26 mouse cellular contexts compared by ENCODE assay signal in genomic region chr9:96577674-96578073, GRCm38 (mm10). TPM values are rescaled to one million over a fixed set of nuclear protein-coding genes. Genes with fewer than 3 reads are reported as not detected.
A peak's percentile ranks its signal among the peaks of the same experiment; 100 is the strongest.
DNase-seq lines count a peak whose midpoint lies in the region; ATAC-seq and TF ChIP-seq lines count a peak whose summit lies in the region.
"Had no signal": no experiment of that assay in that cellular context is flagged by ENCODE, and none has a peak within 500 bp of the region (broad histone marks: within the 10 kb centered on the region; RNA-seq: fewer than 3 reads in every experiment).

No protein-coding gene starts in this region.

- peak; percentile 19 for DNase-seq in thymus, postnatal 0 days (ENCODE audit: low spot score)
- DNase-seq in thymus, adult 2 months = no peak
- peak; percentile 41 for DNase-seq in limb, embryonic 11.5 days (ENCODE audit: low spot score)
- DNase-seq in splenic B cell, adult 2 months (ENCODE audit: low read depth, low spot score) = peak; percentile 47
- no peak for DNase-seq in midbrain, embryonic 10.5 days (ENCODE audit: low spot score)
- DNase-seq in thymus, postnatal 10 days (ENCODE audit: low spot score in 2 of 2) = no peak
- no peak for DNase-seq in natural killer cell, adult 2 months (ENCODE audit: low spot score in 2 of 2)
- DNase-seq: adrenal gland, postnatal 25 days; cerebellum, adult 2 months; gastrocnemius, postnatal 10 days; kidney, postnatal 25 days; layer of hippocampus, adult 9-11 months; right cerebral cortex, adult 18-20 months had no signal

- H3K4me1 ChIP-seq in thymus, adult 2 months (replicated peaks; ENCODE audit: control insufficient read depth, insufficient read depth, low read length) = peaks cover 4% of the 10 kb centered on the region
- no peaks in the 10 kb centered on the region; the same call in 1 of the 2 replicates for H3K4me1 ChIP-seq in embryonic facial prominence, embryonic 12.5 days
- H3K4me1 ChIP-seq in limb, embryonic 11.5 days (ENCODE audit: control insufficient read depth, insufficient read depth, low read length) = peaks cover 4% of the 10 kb centered on the region; the same call in 1 of the 2 replicates
- H3K4me1 ChIP-seq in midbrain, embryonic 10.5 days = no peaks in the 10 kb centered on the region
- H3K4me1 ChIP-seq: embryonic facial prominence, embryonic 15.5 days; forebrain, embryonic 10.5 days; hindbrain, embryonic 12.5 days; liver, embryonic 12.5 days; lung, embryonic 15.5 days; midbrain, embryonic 15.5 days had no signal

- H3K27ac ChIP-seq in thymus, adult 2 months (ENCODE audit: control insufficient read depth, insufficient read depth, low read length) = no peak overlapping the region
- no peak overlapping the region for H3K27ac ChIP-seq in embryonic facial prominence, embryonic 12.5 days
- H3K27ac ChIP-seq in limb, embryonic 11.5 days (replicated peaks; ENCODE audit: low read depth, low read length) = no peak overlapping the region; the same call in 1 of the 2 replicates
- H3K27ac ChIP-seq in midbrain, embryonic 10.5 days (replicated peaks) = no peak overlapping the region
- H3K27ac ChIP-seq: embryonic facial prominence, embryonic 15.5 days; forebrain, embryonic 10.5 days; hindbrain, embryonic 12.5 days; liver, embryonic 12.5 days; lung, embryonic 15.5 days; midbrain, embryonic 15.5 days; stomach, postnatal 0 days had no signal

- H3K27me3 ChIP-seq in thymus, adult 2 months (ENCODE audit: control insufficient read depth, insufficient read depth, low read length) = no peaks in the 10 kb centered on the region
- no peaks in the 10 kb centered on the region for H3K27me3 ChIP-seq in embryonic facial prominence, embryonic 12.5 days
- no peaks in the 10 kb centered on the region for H3K27me3 ChIP-seq in limb, embryonic 11.5 days (ENCODE audit: control insufficient read depth, insufficient read depth, low read length)
- no peaks in the 10 kb centered on the region for H3K27me3 ChIP-seq in splenic B cell, adult 2 months (ENCODE audit: control insufficient read depth, insufficient read depth, low read length, poor library complexity, severe bottlenecking)
- no peaks in the 10 kb centered on the region for H3K27me3 ChIP-seq in midbrain, embryonic 10.5 days (ENCODE audit: low read depth, poor library complexity, severe bottlenecking)
- H3K27me3 ChIP-seq: embryonic facial prominence, embryonic 15.5 days; hindbrain, embryonic 12.5 days; liver, embryonic 12.5 days; lung, embryonic 15.5 days; midbrain, embryonic 15.5 days; Patski had no signal

- ATAC-seq in embryonic facial prominence, embryonic 12.5 days (ENCODE audit: insufficient number of reproducible peaks, insufficient read depth, low FRiP score, low TSS enrichment) = 0 out of 2 replicates have a peak, but pooled peaks have one; percentile 41
- ATAC-seq in limb, embryonic 11.5 days (ENCODE audit: insufficient number of reproducible peaks, low FRiP score, low TSS enrichment, low read depth) = peak; percentile 47; the same call in 1 of the 2 replicates
- ATAC-seq: activated CD4-positive, CD25-positive, alpha-beta regulatory T cell, adult 4 months; intestine, embryonic 16.5 days; liver, embryonic 12.5 days; midbrain, embryonic 15.5 days; Patski had no signal

- 44% methylated on average over 6 of the region's 6 CpGs for WGBS in thymus, adult 2 months
- WGBS in embryonic facial prominence, embryonic 12.5 days = 54% methylated on average over 6 of the region's 6 CpGs
- WGBS in limb, embryonic 11.5 days = 32% methylated on average over 6 of the region's 6 CpGs
- 88% methylated on average over 6 of the region's 6 CpGs for WGBS in midbrain, embryonic 10.5 days

- H3K4me3 ChIP-seq in thymus, adult 2 months (ENCODE audit: control insufficient read depth, insufficient read depth, low read length) = no peak overlapping the region
- H3K4me3 ChIP-seq in embryonic facial prominence, embryonic 12.5 days = no peak overlapping the region
- H3K4me3 ChIP-seq in limb, embryonic 11.5 days (ENCODE audit: low read depth, low read length) = no peak overlapping the region
- no peak overlapping the region for H3K4me3 ChIP-seq in midbrain, embryonic 10.5 days
- H3K4me3 ChIP-seq: embryonic facial prominence, embryonic 15.5 days; forebrain, embryonic 10.5 days; hindbrain, embryonic 12.5 days; liver, embryonic 12.5 days; lung, embryonic 15.5 days; midbrain, embryonic 15.5 days had no signal

- H3K9ac ChIP-seq in embryonic facial prominence, embryonic 12.5 days = no peak overlapping the region
- no peak overlapping the region for H3K9ac ChIP-seq in limb, embryonic 11.5 days (ENCODE audit: low read length)
- H3K9ac ChIP-seq: embryonic facial prominence, embryonic 15.5 days; hindbrain, embryonic 12.5 days; liver, embryonic 12.5 days; lung, embryonic 15.5 days; midbrain, embryonic 15.5 days had no signal

- no peaks in the 10 kb centered on the region for H3K9me3 ChIP-seq in embryonic facial prominence, embryonic 12.5 days
- no peaks in the 10 kb centered on the region for H3K9me3 ChIP-seq in limb, embryonic 11.5 days (ENCODE audit: control insufficient read depth, low read length)
- H3K9me3 ChIP-seq in midbrain, embryonic 10.5 days (replicated peaks) = no peaks in the 10 kb centered on the region
- H3K9me3 ChIP-seq: embryonic facial prominence, embryonic 15.5 days; forebrain, embryonic 10.5 days; hindbrain, embryonic 12.5 days; liver, embryonic 12.5 days; lung, embryonic 15.5 days; midbrain, embryonic 15.5 days had no signal

- H3K4me2 ChIP-seq in embryonic facial prominence, embryonic 12.5 days (replicated peaks) = no peak overlapping the region
- no peak overlapping the region for H3K4me2 ChIP-seq in limb, embryonic 11.5 days (ENCODE audit: low read depth, severe bottlenecking)
- H3K4me2 ChIP-seq: embryonic facial prominence, embryonic 15.5 days; hindbrain, embryonic 12.5 days; liver, embryonic 12.5 days; lung, embryonic 15.5 days; midbrain, embryonic 15.5 days had no signal

- TF ChIP-seq POLR2A in thymus, adult 2 months (IDR thresholded peaks at IDR 0.05; ENCODE audit: control insufficient read depth, extremely low read depth, insufficient read depth, low read length, poor library complexity) = no peak

- peaks cover 18% of the 10 kb centered on the region for H3K36me3 ChIP-seq in thymus, adult 2 months (ENCODE audit: control insufficient read depth, insufficient read depth, low read length)
- H3K36me3 ChIP-seq in embryonic facial prominence, embryonic 12.5 days = no peaks in the 10 kb centered on the region
- H3K36me3 ChIP-seq in limb, embryonic 11.5 days (ENCODE audit: control insufficient read depth, insufficient read depth, low read length) = no peaks in the 10 kb centered on the region
- H3K36me3 ChIP-seq in splenic B cell, adult 2 months (ENCODE audit: control insufficient read depth, insufficient read depth, low read length, poor library complexity, severe bottlenecking) = peaks cover 16% of the 10 kb centered on the region
- H3K36me3 ChIP-seq in midbrain, embryonic 10.5 days = no peaks in the 10 kb centered on the region; the same call in 1 of the 2 replicates
- H3K36me3 ChIP-seq: liver, embryonic 12.5 days; midbrain, embryonic 15.5 days had no signal

- TF ChIP-seq CTCF in thymus, adult 2 months (IDR thresholded peaks at IDR 0.05; ENCODE audit: borderline replicate concordance, control insufficient read depth, extremely low read depth, insufficient read depth, low read length, poor library complexity) = no peak

RNA-seq across cellular contexts. Expression of gene Gm28729, which starts 52.6 kb away (rescaled TPM):
- 0.17 TPM in 1 of 2 replicates, not detected in the other for polyA plus RNA-seq in thymus, postnatal 0 days (2015; fragmentation: Nextera tagmentation; extraction: Ambion mirVana)
- 0.04 and 0.08 TPM in 2 replicates for polyA plus RNA-seq in thymus, adult 2 months (2012; rRNA removed)
- not detected in 2 replicates for polyA plus RNA-seq in embryonic facial prominence, embryonic 12.5 days (2016; fragmentation: Nextera tagmentation; extraction: Ambion mirVana)
- polyA plus RNA-seq in limb, embryonic 11.5 days (2014; fragmentation: Nextera tagmentation; extraction: Ambion mirVana) = not detected in 2 replicates
- not detected in 2 replicates for polyA plus RNA-seq in midbrain, embryonic 10.5 days (2016; fragmentation: Nextera tagmentation; extraction: Ambion mirVana)
- polyA plus RNA-seq: activated CD4-positive, CD25-positive, alpha-beta regulatory T cell, adult 4 months; forebrain, embryonic 10.5 days; heart, embryonic 16.5 days; intestine, embryonic 16.5 days; liver, embryonic 12.5 days; Patski; small intestine, adult 2 months; stomach, postnatal 0 days had no signal

RNA-seq across cellular contexts. Expression of gene Rasa2, which starts 53.7 kb away (rescaled TPM):
- polyA plus RNA-seq in thymus, postnatal 0 days (2015; fragmentation: Nextera tagmentation; extraction: Ambion mirVana) = 24.6 and 33.3 TPM in 2 replicates
- 6.5 and 7.4 TPM in 2 replicates for polyA plus RNA-seq in thymus, adult 2 months (2012; rRNA removed)
- 22.0 and 23.9 TPM in 2 replicates for polyA plus RNA-seq in embryonic facial prominence, embryonic 12.5 days (2016; fragmentation: Nextera tagmentation; extraction: Ambion mirVana)
- 20.1 and 20.6 TPM in 2 replicates for polyA plus RNA-seq in limb, embryonic 11.5 days (2014; fragmentation: Nextera tagmentation; extraction: Ambion mirVana)
- polyA plus RNA-seq in midbrain, embryonic 10.5 days (2016; fragmentation: Nextera tagmentation; extraction: Ambion mirVana) = 12.8 and 13.3 TPM in 2 replicates

Comparison
In these comparisons a context has a peak if more than half of its experiments do, and no peak if none do; other contexts are left out.
1. DNase-seq: peak in thymus, postnatal 0 days (single experiment), limb, embryonic 11.5 days (single experiment) and splenic B cell, adult 2 months (single experiment); none in thymus, adult 2 months (single experiment), midbrain, embryonic 10.5 days (single experiment), thymus, postnatal 10 days (0 of 2) and natural killer cell, adult 2 months (0 of 2).